Mouse (Mus musculus) heart, postnatal 14 days (tissue): ENCODE measurements around the gene Foxl2. TPM values are rescaled to one million over a fixed set of nuclear protein-coding genes. Genes with fewer than 3 reads are reported as not detected.

Experiments used
- DNase-seq, 2 experiments: peaks; one replicate each; pipeline ENCODE4 v3.0.0; 2021 to 2022
- intact Hi-C: fragments of 180-260 bp; cut with DNase I; formaldehyde crosslinking; loops from one replicate; pipeline ENCODE4 v1.15.1; 2025
- total RNA-seq, 2 experiments: library from RNA; stranded (reverse); gene quantifications; 2 replicates each; pipeline ENCODE4 v1.2.3; 2021

The Foxl2 gene
- total RNA-seq, 2 experiments from 2014 or later = not detected

DNA sequence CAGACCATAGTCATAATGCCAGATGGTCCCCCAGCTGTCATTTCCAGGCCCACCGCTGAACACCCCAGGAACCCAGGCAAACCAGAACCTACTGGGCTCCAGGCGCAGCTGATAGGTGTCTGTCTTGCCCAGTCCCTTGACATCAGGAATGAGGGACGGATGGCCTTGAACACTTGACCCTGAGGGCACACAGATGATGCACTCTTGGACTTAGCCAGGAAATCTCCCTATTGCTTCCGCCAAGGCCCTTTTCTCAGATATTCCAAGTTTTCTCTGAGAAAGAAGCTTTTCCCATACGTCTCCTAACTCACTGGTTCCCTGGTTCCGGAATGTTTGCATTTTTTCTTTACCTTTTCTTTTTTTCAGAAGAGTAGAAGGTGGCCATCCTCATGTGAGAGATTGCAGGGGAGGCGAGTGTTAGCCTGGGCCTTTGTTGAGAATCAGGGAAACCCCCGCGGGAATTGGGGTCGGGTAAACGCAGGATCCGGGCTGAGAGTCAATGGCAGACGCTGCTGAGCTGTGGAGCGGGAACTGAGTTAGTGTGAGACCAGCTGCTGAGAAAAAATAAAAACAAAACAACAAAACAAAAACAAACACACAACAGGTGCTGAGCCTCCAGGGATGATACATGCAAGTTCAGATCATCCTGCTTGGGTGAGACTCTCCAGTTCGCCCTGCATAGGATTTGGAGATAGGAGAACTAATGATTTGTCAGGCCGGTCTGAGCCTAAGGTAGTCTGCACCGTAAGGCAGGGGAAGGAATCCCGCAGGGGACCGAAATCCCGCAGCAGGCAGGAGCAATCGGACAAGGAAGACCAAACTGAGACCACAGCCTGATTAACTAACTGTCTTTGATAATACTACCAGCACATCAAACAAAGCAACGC is 6.7 kb downstream of the Foxl2 start:
- intact Hi-C loops = loop anchor here (5.0 kb wide), 2 partner anchors 315 to 350 kb away; no protein-coding TSS in a partner anchor

DNA sequence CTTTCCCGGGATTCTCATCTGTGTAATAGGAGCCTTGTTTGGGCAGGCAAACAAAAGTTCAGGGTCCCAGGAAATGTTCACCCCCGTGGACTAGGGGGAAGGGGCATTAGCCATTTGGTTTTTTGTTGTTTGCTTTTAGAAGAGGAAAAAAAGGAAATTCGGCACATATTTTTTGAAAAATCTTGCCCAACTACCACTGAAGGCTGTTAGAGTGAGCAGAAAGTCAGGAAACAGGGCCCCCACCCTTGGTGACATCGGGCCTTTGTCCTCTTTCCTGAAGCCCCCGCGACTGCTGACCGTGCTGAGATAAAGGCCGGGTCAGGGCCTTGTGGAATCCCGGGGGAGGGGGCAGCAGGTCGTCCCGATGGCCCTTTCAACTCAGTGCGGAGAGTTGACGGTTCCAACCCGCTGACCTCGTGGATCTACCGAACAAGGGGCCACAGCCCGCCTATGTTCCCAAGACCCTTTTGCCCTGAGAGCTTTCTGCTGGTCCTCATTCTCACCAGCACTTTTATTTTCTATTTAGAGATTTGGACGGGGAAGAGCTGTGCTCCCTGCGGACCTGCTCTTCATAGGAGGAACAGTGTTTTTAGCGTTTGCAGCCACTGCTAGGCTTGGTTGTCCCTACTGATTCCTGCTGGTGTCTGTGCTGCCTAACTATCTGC is 7.5 kb downstream of the Foxl2 start:
- no peak for DNase-seq
- intact Hi-C loops = loop anchor here (5.0 kb wide), 2 partner anchors 315 to 350 kb away; no protein-coding TSS in a partner anchor

More for the DNA sequence above, 6.7 kb downstream of the Foxl2 start:
- no peak for DNase-seq

GRCm38 (mm10) chr9:98963661-98964060 is 8.6 kb downstream of the Foxl2 start:
- intact Hi-C loops = loop anchor here (5.0 kb wide), 2 partner anchors 316 to 351 kb away; no protein-coding TSS in a partner anchor
- no peak for DNase-seq

- peak; percentile 20 to 50 for DNase-seq
- intact Hi-C loops = no loop called here
These were observed 10.0 kb downstream of the Foxl2 start for GRCm38 (mm10) chr9:98965084-98965483.

GRCm38 (mm10) chr9:98973101-98973521 is 18.0 kb downstream of the Foxl2 start:
- DNase-seq = no peak
- intact Hi-C loops = no loop called here

GRCm38 (mm10) chr9:98973561-98973960 is 18.5 kb downstream of the Foxl2 start:
- intact Hi-C loops = no loop called here
- no peak for DNase-seq

DNA sequence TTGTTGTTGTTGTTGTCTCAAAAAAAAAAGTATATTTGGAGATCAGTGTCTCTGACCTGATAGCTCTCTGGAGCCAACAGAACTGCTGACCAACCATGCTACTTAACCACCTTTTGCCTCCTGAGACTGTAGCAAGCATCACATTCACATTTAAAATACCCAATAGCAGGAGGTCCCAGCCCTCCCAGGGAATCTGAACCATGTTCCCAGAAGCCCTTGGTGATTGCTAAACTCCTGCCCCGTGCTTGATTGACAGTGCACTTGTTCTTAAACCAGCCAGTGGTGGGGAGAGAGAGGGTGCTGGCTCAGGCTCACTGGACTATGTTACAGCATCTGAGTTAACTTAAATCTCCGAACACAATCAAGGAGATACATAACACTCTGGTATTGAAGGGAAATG is 19.8 kb downstream of the Foxl2 start:
- no peak for DNase-seq
- intact Hi-C loops = loop anchor here (5.0 kb wide), 1 partner anchor 402 kb away; no protein-coding TSS in a partner anchor

GRCm38 (mm10) chr9:98976081-98976480 is 21.0 kb downstream of the Foxl2 start:
- no peak for DNase-seq
- intact Hi-C loops = loop anchor here (5.0 kb wide), 1 partner anchor 401 kb away; no protein-coding TSS in a partner anchor

DNA sequence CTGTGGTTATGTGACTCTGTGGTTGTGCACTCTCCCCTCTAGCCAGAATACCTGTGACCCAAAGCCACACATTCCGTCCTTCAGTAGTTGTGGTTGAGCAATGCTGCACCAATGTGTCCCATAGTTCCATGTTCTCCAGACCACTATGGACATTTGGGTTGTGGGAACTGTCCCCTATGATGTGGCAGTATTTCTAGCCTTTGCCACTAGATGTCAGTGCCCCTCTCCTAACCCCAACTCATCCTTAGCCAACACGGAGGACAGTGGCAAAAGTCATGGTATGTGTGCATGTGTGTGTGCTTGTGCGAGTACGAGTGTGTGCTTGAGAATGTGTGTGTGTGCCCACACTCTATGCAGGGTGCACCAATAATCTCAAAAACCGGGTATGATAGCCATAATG is 21.4 kb downstream of the Foxl2 start:
- DNase-seq = no peak
- intact Hi-C loops = loop anchor here (5.0 kb wide), 1 partner anchor 401 kb away; no protein-coding TSS in a partner anchor

DNA sequence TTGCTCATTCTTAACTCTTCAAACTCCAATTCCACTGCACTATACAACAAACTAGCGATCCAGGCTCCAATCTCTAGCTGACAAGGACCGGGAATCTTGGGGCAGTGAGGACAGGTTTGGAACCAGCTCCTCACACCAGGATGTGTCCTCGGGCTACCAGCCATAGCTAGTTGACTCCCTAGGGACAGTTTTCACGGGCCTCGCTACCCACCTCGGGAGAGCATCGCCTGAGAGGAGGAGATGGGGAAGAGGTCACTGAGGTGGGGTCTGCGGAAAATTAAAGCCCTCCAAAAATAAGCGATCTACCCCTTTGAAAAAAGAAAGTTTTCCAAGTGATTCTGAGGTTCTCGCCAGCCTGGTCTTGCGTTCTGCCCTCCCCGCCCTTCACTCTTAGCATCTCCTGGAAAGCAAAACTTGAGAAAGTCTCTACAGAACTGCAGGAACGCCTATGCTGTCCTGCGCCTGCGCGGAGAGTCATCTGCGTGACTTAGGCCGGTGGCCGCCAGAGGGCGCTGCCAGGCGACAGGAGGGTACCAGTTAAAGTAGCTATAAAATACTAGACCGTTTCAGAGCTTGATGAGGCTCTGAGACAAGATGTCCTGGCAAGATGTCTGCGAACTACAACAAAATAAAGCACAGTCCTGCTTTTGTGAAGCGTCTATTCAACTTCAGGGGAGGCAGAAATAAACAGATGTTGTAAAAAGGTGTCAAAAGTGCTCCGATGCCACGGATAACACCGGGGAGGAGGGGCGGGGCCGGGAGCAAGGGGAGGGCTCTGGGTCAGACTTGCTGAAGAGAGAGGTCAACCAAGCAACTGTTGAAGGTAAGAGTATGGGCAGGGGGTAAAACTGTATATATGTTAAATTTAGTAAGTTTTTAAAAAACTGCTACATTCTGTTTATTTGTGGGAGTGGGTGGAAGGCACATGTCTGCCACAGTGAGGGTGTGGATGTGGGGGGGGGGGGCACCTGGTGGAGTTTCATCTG is 24.6 kb downstream of the Foxl2 start:
- DNase-seq = peak; percentile 91 to 94
- intact Hi-C loops = loop anchor here (2.0 to 10.0 kb wide), 4 partner anchors 83 to 595 kb away; partner anchors contain the start of genes Cep70 and Dbr1

DNA sequence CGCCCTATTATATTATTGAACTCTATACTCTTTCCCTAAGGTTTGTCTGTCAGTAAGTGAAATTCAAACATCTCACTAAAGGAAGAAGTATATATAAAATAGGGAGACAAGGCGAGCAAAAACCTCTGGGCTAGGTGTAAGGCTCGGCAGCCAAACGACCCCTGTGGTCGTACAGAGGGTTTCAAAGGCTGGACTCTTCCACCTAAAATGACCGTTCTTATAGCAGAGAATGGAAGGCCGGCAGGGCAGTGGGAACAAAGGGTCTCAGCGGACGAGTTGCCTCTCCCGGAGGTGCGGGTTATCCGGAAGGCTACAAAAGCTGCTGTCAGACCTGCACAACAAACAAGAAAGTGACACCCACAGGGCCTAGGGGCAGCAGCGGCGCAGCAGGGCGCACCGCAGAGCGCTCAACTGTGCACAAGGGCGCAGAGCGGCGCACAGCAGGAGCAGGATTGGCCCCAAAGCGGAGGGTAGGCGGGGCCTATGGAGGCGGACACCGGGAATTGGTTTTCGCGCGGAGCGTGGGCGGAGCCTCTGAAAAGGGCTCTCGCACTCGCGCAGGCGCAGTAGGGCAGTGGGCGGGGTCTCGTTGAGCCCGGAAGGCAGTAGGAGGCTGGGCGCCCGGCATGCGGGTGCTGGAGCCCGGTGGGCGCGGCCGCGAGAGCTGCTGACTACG is 30.9 kb downstream of the Foxl2 start, which contains the start of gene Faim:
TSS of gene Faim (plus strand) at position 574 of the 676 bp plus-strand sequence.
- intact Hi-C loops = loop anchor here (5.0 to 10.0 kb wide), 2 partner anchors 56 to 589 kb away; partner anchors contain the start of gene Dbr1
- DNase-seq = peak; percentile 100

DNA sequence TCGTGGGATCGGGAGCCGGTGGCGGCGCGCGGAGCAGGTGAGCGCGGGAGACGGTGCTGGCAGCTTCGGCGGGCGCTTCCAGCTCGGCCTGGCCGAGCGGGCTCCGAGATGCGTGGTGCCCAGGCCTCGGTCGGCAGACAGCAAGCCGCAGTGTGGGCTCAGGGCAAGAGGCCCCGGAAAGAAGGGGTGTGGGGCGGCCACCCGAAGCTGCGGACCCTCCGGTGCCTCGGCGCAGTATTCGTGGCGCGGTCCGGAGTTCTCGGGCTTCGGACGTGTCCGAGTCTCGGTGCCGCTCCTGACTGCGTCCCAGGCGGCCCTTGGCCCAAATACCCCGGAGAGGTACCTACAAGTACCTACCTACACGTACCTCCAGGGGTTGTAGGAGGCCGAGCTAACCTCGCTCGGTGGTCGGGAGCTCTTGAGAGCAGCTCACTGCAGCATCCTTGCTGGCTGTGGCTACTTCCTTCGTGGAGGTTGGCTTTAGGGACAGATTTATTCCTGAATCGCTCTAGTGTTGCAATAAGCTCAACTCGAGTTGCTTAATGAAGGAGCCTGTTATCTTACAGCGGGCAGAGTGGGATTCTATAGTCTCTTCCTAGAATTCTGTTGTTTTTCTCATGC is 31.5 kb downstream of the Foxl2 start:
- DNase-seq = no peak
- intact Hi-C loops = loop anchor here (5.0 to 10.0 kb wide), 2 partner anchors 56 to 588 kb away; partner anchors contain the start of gene Dbr1

DNA sequence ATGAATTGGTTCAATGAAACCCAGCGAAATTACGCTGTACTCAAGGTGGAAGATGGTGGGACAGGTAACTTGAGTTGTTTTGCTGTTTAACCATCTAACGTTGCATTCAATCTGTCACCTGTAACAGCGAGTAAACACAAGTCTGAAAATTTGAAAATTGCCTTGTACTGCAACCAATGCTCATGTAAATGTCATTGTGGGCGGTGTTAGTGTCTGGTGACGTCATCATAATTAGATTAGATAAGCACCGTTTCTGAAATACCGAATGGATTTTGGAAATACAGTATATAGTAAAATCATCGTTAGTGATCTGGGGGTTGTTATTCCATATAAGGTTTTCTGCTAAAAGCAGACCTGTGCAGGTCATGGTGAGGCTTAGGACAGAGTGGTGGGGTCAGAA is 32.0 kb downstream of the Foxl2 start:
- no peak for DNase-seq
- intact Hi-C loops = loop anchor here (5.0 to 10.0 kb wide), 2 partner anchors 55 to 588 kb away; partner anchors contain the start of gene Dbr1

- intact Hi-C loops = no loop called here
- no peak for DNase-seq
These were observed 39.0 kb downstream of the Foxl2 start for GRCm38 (mm10) chr9:98994103-98994502.

DNA sequence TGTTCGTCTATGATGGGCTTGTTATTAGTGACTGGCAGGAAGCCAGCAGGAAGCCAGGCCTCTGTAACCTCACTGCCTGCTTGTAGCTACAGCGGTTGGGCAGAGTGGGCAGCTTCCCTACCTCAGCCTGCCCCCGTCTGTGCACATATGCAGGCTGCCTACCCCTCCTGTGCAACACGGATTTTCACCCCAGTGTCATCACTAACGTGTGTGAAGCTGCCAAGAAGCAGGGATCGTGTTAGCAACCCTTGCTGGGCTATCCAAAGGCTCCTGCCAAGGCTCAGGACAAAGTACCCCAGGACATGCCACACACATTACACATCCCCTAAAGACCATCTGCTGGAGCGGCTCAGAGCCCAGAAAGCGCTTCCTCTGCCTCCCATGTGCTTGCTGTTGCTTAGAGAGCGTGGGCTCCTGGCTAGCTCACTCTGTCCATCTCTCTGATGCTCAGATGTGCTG is 44.8 kb downstream of the Foxl2 start:
- intact Hi-C loops = no loop called here
- no peak for DNase-seq

GRCm38 (mm10) chr9:99001326-99001725 is 46.2 kb downstream of the Foxl2 start:
- no peak for DNase-seq
- intact Hi-C loops = no loop called here
